Mouse (Mus musculus) embryo, embryonic 11 days (tissue): ENCODE data around the gene Icos.

ENCODE experiments used
- DNase-seq: peaks from one replicate; pipeline ENCODE4 v3.0.0-alpha.2; 2015

The Icos gene

DNA sequence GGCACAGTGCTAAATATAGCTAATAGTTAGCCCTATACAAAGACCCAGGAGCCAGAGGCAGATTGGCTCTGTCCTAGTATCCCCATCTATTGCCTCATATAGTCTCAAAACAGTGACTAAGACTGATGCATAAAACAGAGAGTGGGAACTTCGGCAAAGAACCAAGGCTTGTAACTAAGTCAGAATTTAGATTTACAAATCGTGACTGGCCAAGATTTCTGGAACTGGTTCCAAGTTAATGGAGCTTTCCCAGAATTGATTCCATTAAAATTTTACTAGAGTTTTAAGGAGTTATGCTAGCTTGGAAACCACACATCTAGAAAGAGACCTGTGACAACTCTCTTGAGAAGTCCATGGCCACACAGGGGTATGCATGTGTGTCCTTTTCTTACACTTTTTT lies 65.1 kb downstream of the Icos start:
- no peak for DNase-seq

GRCm38 (mm10) chr1:61046055-61046705 lies 68.5 kb downstream of the Icos start:
- no peak for DNase-seq

DNA sequence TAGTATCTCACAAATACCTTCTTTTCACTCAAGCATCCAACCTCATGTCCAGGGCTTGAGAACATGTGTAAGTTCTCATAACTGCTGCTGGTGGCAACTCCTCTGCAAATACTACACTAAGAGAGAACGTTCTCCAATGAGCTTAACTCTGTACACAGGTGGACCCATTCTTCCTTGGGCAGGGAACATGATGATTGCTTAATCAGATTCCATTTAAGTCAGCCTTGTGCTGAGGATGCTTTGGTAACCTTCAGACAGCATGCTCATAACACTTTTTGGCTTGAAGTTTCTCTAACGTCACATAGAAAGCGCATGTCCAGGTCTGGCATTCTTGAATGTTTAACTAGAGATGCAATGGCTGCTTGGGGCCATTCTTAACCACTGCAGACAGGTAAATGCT lies 69.6 kb downstream of the Icos start:
- DNase-seq = no peak
